Mouse (Mus musculus) left cerebral cortex, adult 18-20 months (tissue): ENCODE measurements around the gene Ythdf1. TPM values are rescaled to one million over a fixed set of nuclear protein-coding genes. Genes with fewer than 3 reads are reported as not detected.

ENCODE experiments used
- DNase-seq, 2 experiments: peaks; one replicate each; pipeline ENCODE4 v3.0.0; 2021 to 2022; ENCODE audit warnings: low spot score in 2 of 2, mixed read lengths in 1 of 2
- long read RNA-seq, 2 experiments: library from polyadenylated mRNA; stranded (forward); transcript quantifications; one replicate each; pipeline ENCODE4 v2.0.0; 2021
- total RNA-seq, 2 experiments: library from RNA; stranded (reverse); gene quantifications; 2 replicates each; pipeline ENCODE4 v1.2.3; 2021

Gene Ythdf1
- total RNA-seq: 10 to 100 TPM; 59.0 to 59.7 TPM
- long read RNA-seq, experiment 1, transcript Ythdf1-201 (5 exons, 3,184 nt): major isoform, 39 of 73 reads
- long read RNA-seq, experiment 1, partial matches to known transcripts: 8 of 73 reads
- long read RNA-seq, experiment 1, other reads (novel, unspliced or antisense): 26 of 73 reads
- long read RNA-seq, experiment 2, transcript Ythdf1-201 (5 exons, 3,184 nt): major isoform, 29 of 55 reads
- long read RNA-seq, experiment 2, partial matches to known transcripts: 9 of 55 reads
- long read RNA-seq, experiment 2, other reads (novel, unspliced or antisense): 17 of 55 reads

DNA sequence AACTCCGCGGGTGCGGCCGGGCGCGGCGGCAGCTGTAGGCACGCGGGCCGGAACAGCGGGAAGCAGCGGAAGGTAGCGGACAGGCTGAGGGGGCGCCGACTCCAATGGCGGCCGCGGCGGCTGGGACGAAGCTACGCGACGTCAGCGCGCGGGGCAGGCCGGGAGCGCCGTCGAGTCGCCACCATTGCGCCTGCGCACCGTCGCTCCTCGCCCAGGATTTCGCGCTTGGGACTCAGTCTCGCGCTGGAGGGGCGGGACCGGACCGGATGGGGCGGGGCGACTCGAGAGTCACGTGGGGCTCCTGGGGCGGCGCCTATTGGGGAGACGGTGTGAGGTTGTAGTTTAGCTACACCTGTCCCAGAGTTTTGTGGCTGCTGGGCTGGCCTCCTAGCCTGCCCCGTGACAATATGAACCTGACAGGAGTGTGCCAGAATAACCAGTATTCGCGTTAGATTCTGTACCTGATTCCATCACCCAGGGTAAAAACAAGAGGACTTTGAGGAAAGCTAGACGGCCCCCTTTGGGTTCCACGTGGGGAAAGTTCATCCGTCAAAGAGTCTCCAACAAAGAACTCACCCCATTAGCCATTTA, at the start of gene Ythdf1:
Gene Ythdf1 (minus strand): TSS at position 140 of the 591 bp plus-strand sequence.
- DNase-seq: peak; percentile 98

DNA sequence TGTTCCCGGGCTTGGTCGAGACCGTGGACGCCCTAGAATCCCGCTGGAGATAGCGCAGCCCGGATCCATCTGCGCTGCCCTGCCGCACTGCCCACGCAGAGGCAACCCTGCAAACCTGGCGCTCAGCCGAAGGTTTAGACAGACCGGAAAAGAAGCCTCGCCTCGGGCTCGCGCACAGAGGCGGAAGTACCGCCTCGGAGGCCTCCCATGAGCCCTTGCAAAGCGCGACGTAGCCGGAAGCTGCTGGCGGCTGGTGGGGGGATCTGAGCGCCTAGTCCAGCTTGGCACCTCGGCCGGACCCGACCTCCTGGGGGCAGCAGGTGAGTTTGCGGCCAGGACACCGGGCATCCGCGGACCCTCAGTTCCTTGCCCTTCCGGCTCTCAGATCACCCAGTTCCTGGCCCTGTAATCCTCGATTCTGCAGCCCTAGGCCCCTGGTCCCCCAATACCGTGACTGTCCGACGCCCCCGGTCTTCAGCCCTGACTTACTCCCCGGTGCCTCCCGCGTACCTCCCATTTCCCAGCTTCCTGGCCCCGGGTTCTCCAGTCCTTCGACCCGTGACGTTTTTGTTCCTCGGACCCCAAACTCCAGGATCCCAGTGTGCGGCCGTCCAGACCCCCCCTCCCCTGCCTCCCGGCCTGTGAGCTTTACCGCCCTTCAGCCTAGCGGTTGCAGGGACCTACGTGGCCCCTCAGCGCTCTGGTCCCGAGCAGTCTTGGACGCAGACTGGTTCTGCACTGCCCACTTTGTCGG, 46.4 kb upstream of the Ythdf1 start, which contains the start of gene Arfgap1:
Gene Arfgap1 (plus strand): TSS at position 216 of the 754 bp plus-strand sequence.
- DNase-seq: peak; percentile 95

DNA sequence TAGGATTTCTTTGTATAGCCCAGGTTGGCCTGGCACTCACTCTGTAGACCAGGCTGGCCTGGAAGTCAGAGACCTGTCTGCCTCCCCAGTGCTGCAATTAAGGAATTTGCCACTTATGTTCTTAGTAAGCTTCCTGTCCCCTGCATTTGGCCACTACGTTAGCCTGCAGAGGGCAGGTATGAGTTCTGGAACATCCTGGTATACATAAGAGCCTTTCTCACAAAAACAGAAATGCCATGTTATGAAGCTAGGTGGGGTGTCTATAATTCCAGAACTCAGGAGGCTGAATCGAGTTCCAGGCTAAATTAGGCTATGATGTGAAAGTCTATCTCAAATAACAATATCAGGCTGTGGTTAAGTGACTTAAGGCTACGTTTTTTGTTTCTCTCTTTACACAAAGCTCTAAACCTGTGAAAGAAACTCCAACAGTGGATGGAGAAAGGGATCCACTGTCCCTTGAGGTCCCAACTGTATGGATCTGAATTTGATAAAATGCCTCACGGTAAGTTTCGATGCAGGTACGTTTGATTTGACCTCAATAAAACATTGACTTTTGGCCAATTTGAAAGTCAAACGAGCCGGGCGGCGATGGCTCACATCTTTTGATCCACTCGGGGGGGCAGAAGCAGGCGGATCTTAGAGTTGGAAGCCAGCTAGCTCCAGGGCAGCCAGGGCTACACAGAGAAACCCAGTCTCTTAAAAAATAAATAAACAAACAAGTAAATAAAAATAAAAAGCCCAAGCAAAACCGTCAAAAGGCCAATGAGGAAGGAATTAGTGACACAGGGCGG, 45.5 kb upstream of the Ythdf1 start:
- DNase-seq: peak in 1 of 2 experiments; percentile 22

DNA sequence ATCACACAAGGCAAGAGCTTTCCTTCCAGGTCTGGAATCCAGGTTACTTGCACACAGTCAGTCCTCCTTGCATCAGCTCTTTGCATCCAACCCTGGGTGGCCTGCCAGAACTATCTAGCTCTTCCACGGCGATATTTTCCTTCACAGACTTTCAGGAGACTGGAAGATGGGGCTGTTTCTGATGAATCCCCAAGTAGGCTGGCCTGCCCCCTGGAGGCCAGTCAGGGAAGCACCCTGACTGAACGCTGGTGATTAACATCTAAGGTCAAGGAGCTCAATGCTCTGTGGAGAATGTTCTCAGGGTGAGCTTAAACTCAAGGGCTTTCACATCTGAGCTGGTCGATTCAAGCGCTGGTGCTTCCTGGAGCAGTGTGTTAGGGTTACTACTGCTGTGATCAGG, 43.2 kb upstream of the Ythdf1 start:
- peak; percentile 78 to 83 for DNase-seq

DNA sequence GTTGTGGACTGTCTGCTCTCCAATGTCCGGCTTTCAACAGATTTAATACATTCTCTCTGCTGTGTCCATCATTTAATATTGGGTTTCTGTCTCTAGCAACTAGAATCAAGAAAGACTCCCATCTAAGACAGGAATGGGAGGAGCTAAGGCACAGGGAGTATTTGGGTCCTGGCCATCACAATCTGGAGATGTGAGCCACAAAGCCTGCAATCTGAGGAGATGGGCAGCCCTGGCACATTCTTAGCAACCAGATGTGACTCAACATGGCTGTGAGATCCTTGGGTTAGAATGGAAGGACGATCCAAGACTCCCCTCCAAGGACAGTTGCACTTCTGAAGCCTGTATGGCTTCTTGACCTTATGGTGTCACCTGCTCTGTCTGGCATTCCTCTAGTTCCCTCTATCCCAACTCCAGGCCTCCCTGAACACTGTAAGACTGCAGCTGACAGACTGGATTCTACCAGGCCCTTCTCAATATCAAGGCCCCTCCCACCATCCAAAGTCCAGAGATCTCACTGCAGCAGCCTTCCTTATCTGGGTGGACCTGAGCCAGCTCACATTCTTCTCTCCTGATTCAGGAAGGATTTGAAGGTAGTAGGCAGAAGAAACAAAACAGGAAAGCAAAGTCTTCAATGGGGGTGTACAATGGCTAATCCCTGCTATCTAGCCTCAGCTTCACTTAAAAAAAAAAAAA, 42.0 kb upstream of the Ythdf1 start:
- no peak for DNase-seq

DNA sequence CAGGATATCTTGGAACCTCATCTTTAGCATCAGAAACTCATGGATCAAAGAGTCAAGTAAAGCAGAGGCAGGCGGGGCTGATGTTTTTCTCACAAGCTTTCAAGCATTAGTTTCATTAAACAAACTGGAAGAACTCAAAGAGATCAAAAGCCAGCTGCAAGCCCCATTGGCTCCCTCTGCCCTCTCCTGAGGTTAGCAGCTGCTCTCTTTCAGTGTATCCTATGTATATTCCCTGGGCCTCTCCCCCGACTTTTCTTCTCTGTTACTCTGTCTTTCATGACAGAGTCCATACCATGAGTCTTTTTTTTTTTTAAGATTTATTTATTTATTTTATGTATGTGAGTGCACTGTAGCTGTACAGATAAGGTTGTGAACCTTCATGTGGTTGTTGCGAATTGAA, 39.4 kb upstream of the Ythdf1 start:
- no peak for DNase-seq

DNA sequence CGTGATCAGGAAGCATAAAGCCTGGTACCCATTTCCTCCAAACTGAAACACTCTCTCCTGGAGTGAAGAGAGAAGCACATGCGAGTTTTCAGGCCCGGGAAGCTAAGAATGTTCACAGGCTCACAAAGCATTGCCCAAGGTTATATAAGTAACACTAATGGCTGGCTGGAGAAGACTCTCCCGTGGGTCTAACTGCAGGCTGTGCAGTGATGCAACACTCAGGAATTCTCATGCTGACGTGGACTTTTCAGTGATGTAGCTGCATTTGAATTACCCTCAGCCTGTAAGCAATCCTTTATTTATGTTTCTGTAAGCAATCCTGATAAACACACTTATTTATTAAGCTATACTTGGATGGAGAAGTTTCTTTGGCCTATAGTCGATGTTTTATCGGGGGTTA, 38.9 kb upstream of the Ythdf1 start:
- no peak for DNase-seq

DNA sequence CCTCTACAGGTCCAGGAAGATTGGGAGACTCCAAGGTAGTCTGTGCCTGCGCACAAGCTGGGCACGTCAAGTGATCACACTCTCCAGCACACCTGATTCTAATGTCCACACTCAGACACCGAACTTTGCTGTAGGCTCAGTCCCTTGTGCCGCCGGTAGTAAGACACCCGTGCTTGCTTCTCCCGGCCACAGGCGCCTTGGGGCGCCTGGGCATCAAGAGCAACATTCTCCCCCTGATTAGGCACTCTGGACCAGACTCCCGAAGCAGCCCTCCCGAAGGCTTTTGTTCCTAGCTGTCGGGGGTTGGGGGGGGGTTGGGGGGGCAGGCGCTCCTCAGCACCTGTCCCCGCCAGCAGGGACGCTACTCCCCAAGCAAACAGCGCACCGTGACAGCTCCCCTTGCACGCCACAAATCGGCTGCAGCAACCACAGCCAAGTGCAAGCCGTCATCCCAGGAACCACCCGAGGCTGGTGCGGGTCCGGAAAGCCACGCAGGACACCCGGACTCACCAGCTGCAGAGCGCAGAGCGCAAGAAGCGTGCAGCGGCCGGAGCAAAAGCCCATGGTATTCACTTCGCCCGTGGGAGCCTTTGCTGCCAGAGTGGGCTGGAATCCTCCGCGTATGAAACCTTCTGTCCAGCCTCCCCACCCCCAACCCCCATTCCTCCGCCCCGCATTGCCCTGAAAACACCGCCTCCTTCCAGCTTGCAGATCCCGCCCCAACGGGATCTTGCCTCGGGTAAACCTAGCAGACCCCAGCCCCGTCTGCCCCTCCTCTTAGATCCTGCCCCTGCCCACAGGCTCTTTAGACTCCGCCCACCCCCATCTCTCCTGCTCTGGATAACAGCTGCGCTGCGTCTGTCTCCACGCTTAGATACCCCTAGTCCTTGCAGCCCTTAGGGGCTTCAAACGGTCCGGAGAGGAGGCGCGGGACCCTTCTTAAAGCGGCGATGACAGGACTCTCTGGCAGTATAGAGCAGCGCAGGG, 33.6 kb upstream of the Ythdf1 start, which contains the start of gene Nkain4:
Gene Nkain4 (minus strand): TSS at position 639 of the 987 bp plus-strand sequence.
- DNase-seq: peak; percentile 39 to 50

DNA sequence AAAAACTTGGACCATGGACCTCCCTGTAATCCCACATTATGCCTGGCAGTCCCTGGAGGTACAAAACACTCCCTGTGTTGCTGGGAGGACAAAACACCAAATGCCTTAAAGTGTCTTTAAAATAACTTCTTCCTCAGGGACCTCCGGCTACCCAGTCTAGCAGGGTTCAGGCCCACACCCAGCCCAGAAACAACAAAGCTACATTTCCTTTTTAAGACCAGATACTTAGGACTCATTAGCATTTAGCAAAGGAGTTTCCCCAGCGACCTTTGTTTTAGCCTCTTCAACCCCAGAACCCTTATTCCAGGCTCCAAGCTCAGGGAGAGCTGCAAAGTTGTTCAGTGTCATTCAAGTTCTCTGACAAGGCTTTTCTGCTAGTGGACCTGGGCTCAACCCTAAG, 32.9 kb upstream of the Ythdf1 start:
- no peak for DNase-seq

DNA sequence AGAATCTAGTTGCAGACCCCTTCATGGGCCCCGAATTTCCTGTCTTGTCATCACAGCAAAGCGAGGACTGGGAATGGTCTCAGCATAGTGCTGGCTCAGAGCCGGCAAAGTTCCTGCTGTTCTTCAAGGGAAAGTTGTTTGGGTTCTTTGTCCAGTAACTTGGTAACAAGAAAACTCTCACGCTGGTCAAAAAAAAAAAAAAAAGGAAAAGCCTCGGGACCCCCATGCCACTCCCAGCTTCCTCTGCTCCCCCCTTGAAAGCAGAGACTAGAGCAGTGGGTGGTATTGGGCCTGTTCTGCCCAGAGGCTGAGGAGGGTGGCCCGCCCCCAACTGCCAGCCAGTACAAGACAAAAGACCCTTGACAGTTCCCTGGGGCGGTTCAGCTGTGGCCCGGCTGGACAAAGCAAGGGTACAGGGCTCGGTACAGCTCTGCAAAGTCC, 32.0 kb upstream of the Ythdf1 start:
- DNase-seq: no peak

DNA sequence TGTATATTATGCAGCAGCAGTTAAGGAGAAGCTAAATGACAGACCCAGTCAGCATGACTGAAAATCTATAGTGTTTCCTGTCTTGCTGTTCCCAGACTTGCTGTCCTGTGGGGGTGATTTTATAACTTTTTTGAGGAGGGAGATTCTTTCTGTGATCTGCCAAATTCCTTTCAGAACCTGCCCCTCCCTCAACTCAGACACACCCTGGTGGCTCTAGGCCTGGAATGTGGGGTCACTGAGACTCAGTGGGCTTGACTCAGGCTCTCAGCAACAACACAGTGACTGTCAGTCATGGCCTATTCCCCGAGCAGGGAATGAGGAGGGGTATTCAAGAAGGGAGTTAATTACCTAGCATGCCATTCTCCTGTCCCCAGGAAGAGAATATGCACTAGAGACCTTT, 29.2 kb upstream of the Ythdf1 start:
- no peak for DNase-seq

DNA sequence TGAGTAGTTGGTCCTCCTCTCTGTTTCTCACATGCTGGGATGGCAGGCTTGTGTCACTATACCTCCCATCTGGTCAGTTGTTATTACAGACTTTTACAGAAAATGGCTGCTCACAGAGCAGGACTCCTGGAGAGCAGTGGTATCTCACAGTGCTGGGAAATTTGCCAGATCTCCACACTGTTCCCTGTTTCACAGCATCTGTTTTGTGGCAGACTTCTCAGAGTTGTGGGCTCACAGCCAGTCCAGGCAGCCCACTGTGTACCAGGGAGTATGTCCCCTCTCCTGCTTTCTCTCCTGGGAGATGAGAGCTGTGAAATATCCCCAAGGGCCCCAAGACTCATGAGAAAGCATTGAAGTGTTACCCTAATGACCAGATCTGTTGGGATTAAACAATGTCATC, 21.1 kb upstream of the Ythdf1 start:
- DNase-seq: no peak

DNA sequence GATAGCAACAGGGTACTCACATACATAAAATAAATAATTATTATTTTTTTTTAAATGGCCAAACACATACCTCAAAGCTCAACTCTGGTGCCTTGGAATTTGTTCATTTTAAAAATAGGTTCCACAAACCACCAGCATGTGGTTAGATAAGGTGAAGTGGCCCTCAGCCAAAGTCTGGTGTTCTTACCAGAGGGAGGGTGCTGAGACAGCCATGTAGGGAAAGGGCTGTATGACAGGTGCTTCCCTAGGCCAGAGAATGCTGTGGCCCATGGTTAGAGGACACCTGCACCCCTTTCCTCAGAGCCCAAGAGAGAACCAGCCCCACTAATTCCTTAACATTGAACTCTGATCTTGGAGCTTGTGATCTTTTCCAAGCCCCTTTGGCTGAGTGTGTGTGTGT, 19.4 kb upstream of the Ythdf1 start:
- DNase-seq: no peak

DNA sequence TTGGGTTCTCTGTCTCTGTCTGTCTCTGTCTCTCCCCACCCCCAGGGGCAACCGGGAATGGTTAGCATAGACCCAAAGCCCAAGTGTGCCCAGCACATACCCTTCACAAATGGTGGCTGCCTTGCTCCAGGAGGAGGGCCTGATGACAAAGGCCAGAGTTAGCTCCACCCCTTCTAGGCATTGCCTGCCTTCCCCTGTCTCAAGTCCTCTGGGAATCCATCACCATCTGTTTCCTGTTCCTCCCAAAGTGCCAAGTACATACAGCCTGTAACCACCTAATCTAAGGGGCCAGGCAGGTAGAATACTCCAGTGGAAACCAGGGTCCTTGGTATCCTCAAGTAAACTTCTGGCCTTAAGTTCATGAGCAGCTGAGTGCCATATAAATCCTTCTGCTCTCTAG, 11.7 kb upstream of the Ythdf1 start:
- DNase-seq: no peak

DNA sequence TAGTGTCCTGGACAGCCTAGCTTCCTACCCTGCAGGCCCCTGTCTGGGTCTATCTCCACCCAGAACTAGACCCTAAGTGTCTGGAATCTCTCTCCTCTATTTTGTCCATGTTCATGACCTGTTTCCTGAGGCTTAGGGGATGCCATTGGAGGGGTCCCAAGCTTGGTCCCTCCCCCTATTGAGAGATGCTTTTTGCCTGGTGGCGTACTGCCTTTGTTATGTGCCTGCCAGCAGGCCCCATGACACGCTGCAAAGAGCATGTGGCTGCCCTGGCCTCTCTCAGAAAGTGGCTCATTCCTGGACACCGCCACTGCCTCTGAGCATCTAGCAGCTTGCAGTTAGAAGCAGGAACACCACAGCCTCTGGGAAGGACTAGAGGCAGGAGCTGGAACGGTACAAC, 8.0 kb upstream of the Ythdf1 start, which contains the start of gene Birc7:
Gene Birc7 (plus strand): TSS at position 301 of the 400 bp plus-strand sequence.
- no peak for DNase-seq

DNA sequence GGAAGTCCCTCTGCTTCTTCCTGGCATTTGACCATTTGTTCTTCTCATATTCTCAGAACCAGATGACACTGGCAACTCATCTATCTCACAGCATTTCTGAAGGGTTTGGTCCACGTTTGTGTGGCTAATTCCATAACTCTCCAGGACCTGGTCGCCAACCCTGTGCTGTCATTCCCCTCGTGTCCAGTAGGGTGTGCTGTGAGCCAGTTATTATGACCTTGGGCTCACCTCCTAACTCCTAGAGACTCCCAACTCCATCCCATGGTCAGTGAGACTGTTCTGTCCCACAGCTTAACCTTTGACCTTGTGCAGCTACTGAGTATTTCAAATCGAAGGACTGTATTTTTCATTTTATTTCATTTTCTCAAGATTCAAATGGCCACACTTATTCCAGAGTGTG, 4.4 kb upstream of the Ythdf1 start:
- DNase-seq: peak; percentile 69 to 79

DNA sequence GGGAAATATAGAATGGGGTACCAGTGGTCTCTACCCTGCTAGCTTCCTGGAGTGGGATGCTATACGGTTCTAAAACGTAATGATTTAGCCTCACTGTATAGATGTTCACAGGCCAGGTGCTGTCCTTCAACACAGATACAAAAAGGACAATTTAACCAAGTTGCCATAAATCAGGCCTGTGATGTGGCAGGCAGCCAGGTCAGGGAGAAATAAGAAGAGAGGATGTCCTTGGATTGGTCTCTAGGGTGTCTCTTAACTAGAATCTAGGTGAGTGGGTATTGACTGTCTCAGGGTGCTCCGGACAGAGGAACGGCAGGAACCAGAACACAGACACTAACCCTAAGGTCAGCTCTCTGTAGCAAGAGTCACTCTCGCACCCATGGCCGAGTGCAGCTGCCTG, 2.0 kb upstream of the Ythdf1 start:
- no peak for DNase-seq

DNA sequence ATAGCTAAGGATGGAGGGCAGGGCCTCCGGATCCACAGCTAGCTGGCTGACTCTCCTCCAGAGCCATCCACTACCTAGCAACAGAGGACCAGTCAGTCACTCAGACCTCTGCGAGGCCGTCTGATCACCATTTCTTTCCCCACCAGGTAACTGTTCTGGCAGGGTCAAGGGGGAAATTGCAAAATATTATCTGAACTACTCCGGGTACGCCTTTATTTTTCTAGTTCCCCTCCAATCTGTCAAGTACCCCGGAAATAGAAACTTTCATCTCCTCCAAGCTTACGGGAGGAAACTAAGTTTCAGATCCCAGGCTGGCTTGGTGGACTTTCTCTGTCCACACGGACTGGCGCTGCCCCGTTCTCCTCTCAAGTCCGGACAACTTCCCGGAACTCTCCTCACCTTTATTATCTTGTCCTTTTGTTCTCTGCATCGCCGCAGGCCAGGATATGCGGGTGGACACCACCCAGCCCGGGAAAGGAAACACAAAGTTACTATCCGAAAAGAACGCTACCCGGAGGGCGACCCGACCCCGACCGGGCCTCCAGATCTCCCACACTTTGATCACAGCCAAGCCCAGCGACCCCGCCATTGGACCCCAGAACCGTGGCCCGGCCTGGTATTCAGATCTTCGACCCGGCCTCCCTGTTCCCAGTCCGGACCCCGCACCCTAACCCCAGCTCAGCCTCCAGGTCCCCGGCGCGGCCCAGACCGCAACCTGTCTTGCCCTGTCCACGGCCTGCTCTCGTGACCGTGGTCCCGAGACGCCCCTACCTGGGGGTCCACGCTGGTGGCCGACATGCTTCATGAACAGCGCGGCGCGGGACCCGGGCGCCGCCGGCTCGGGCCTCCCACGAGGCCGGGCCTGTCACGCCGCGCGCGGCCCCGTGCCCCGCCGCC, 588 bp downstream of the Ythdf1 start:
- peak in 1 of 2 experiments; percentile 19 for DNase-seq
